Mouse (Mus musculus) liver, adult 2 months (tissue): Measurements from ENCODE around the gene Dus2.
A peak's percentile ranks its signal among the peaks of the same experiment; 100 is the strongest.

Experiments used
- CTCF ChIP-seq: fragments of 200-500 bp; IDR thresholded peaks from 2 replicates; pipeline ENCODE4 v1.5.1; 2011; ENCODE audit warnings: low read depth, low read length, control low read depth
- POLR2A ChIP-seq: fragments of 200-500 bp; IDR thresholded peaks from 2 replicates; pipeline ENCODE4 v1.6.1; 2011; ENCODE audit warnings: low read length, control low read depth; ENCODE audit not compliant: insufficient read depth; ENCODE audit errors: extremely low read depth

- TF ChIP-seq POLR2A (no peak), CTCF (peak; percentile 34; the same call in 1 of the 2 replicates)
Measured at GRCm38 (mm10) chr8:106006413-106006812, 15.3 kb downstream of the Dus2 start.
